Mouse (Mus musculus): ENCODE results near the gene Olfr1183. TPM values are rescaled to one million over a fixed set of nuclear protein-coding genes. Genes with fewer than 3 reads are reported as not detected.
"Not testable (repeated sequence)": the region's sequence is repeated elsewhere in the genome, so short reads cannot be mapped to it uniquely, and the experiment has no call there.

The Olfr1183 gene
- not detected for polyA plus RNA-seq (2021)

DNA sequence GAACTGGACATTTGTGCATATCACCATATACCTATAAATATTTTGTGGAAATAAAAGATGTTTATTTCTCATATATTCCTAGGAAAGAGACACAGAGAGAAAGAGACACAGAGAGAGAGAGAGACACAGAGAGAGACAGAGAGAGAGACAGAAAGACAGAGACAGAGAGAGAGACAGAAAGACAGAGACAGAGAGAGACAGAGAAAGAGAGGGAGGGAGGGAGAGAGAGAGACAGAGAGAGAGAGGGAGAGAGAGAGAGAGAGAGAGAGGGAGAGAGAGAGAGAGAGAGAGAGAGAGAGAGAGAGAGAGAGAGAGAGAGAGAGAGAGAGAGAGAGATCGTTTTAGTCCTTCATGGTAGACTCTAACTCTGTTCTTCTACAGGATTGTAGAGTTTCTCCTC is at the start of gene Olfr1183:
Olfr1183 (plus strand) TSS at position 301 of the 400 bp plus-strand sequence.
- ATAC-seq; in situ Hi-C loops (cut with MboI; ENCODE audit: low pct_unique_long_range_greater_than_20kb); H3K27me3 ChIP-seq; DNase-seq (ENCODE audit: low read depth, low spot score); CTCF ChIA-PET; POLR2A ChIA-PET: not testable (repeated sequence)

DNA sequence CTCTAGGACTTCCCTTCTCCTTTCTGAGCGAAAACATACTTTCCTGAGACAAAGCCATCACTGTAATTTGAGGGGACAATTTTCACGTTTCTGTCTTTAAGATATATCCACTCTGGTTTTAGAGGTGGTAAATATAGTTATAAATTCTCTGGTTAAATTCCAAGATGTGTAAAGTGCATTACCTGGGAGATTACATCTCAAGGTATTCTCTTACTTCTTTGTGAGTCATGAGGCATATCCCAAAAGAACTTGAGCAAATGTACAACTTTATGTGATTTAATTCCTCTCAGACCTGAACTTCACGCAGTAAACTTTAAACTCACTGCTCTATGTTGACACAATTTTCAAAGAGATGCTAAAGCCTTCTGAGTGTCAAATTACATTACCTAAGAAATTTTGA is 48.3 kb upstream of the Olfr1183 start, which contains the start of gene Olfr1179:
Olfr1179 (minus strand) TSS at position 101 of the 400 bp plus-strand sequence.
- in situ Hi-C loops (cut with MboI; ENCODE audit: low pct_unique_long_range_greater_than_20kb): no loop called here
- ChIA-PET POLR2A (no interaction called here), CTCF (interaction anchor here (1.6 kb wide), 2 partner anchors 8 to 10 kb away, joined by 3 read pairs; no protein-coding TSS in a partner anchor)
- ATAC-seq (no peak), DNase-seq (ENCODE audit: low read depth, low spot score) (no peak)
- no peaks in the 10 kb centered on the region for H3K27me3 ChIP-seq
- no peak for TF ChIP-seq CTCF (IDR thresholded peaks at IDR 0.05)

DNA sequence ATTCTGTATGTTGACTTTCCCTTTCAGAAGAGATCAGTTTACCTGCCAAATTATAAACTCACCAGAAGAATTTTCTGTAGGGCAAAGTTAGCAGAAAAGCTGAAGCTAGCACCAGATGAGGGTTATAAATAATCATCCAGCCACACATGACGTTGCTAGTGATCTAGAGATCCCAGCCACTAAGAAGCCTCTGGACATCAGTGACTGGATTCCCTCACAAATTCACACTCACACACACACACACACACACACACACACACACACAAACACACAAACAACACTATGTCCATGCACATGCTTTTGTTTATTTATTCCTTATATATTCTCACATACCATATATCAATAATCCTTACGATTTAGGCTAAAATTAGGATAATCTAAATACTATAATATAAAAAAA is 35.6 kb upstream of the Olfr1183 start, which contains the start of gene Olfr1180:
Olfr1180 (minus strand) TSS at position 101 of the 400 bp plus-strand sequence.
- TF ChIP-seq CTCF (IDR thresholded peaks at IDR 0.05): no peak
- in situ Hi-C loops (cut with MboI; ENCODE audit: low pct_unique_long_range_greater_than_20kb): no loop called here
- DNase-seq (ENCODE audit: low read depth, low spot score) (no peak), ATAC-seq (no peak)
- no peaks in the 10 kb centered on the region for H3K27me3 ChIP-seq
- POLR2A ChIA-PET: no interaction called here
- CTCF ChIA-PET: no interaction called here

DNA sequence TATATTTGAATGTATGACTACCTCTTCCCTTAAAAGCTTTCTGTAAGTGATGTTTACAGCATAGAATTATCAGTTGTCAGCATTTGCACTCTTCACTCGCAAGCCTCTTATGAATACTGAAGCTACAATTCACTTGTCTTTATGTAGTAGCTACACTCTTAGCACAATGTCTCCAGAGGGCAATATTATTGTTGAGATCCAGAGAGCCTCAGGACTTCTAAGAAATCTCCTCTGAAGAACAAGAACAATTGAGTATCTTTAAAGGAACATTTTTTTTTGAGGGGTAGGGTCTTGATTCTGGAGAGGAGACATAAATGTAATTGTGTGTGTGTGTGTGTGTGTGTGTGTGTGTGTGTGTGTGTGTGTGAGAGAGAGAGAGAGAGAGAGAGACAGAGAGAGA is 28.6 kb upstream of the Olfr1183 start, which contains the start of gene Olfr1181:
Olfr1181 (minus strand) TSS at position 101 of the 400 bp plus-strand sequence.
- ChIA-PET CTCF (no interaction called here), POLR2A (no interaction called here)
- ATAC-seq (no peak), DNase-seq (ENCODE audit: low read depth, low spot score) (no peak)
- no peak for TF ChIP-seq CTCF (IDR thresholded peaks at IDR 0.05)
- H3K27me3 ChIP-seq: no peaks in the 10 kb centered on the region
- in situ Hi-C loops (cut with MboI; ENCODE audit: low pct_unique_long_range_greater_than_20kb): no loop called here

DNA sequence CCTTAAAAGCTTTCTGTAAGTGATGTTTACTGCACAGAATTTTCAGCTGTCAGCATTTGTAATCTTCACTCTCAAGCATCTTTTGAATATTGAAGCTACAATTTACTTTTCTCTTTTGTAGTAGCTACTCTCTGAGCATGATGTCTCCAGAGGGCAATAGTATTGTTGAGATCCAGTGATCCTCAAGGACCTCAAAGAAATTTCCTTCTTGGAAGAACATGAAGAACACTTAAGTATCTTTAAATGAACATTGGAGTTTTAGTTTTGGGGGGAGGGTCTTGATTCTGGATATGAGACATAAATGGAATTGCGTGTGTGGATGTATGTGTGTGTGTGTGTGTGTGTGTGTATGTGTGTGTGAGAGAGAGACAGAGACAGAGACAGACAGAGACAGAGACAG is 5.6 kb upstream of the Olfr1183 start, which contains the start of gene Gm13757:
Gm13757 (minus strand) TSS at position 101 of the 400 bp plus-strand sequence.
- no peak for TF ChIP-seq CTCF (IDR thresholded peaks at IDR 0.05)
- no peak for DNase-seq (ENCODE audit: low read depth, low spot score)
- no peak for ATAC-seq
- H3K27me3 ChIP-seq: no peaks in the 10 kb centered on the region
- in situ Hi-C loops (cut with MboI; ENCODE audit: low pct_unique_long_range_greater_than_20kb): no loop called here
- POLR2A ChIA-PET: no interaction called here
- CTCF ChIA-PET: no interaction called here

DNA sequence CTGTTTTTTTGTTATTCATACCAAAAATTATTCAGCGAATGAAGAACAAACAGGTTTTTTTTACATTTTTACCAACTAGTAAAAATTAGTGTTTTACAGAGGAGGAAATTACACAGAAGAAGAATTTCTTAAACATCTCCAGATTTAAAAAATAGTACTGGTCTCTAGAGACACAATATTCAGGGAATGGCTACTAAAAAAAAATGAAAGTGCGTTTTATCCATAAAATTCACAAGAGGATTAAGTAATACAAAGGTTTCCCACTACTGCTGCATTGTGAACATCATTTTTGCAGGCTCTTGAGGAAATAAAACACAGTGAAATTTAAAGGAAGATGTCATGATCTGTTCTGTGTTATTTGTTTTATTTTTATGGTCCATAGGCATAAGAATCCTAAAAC is 28.6 kb downstream of the Olfr1183 start, which contains the start of gene Olfr1184:
Olfr1184 (plus strand) TSS at position 301 of the 400 bp plus-strand sequence.
- DNase-seq (ENCODE audit: low read depth, low spot score) (no peak), ATAC-seq (no peak)
- in situ Hi-C loops (cut with MboI; ENCODE audit: low pct_unique_long_range_greater_than_20kb): no loop called here
- ChIA-PET CTCF (no interaction called here), POLR2A (no interaction called here)
- no peaks in the 10 kb centered on the region for H3K27me3 ChIP-seq
- TF ChIP-seq CTCF (IDR thresholded peaks at IDR 0.05): no peak

DNA sequence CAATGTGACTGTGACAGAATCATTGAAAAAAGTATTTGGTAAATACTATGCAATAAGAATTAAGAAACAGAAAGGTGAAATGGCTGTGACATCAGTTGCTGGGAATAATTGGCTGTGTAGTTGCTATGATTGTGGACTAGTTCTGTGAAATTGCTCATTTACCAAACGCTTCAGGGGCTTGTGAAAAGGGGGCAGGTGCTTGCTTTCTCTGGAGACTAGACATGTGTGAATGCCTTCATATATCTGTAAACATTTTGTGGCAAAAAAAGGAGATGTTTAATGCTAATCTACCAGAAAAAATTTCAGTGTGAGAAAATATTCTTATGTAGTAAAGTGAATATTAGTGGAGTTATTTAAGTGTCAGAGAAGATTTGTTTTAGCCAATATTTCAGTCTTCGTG is 38.4 kb downstream of the Olfr1183 start, which contains the start of gene Olfr1185-ps1:
Olfr1185-ps1 (plus strand) TSS at position 301 of the 400 bp plus-strand sequence.
- ATAC-seq: no peak
- in situ Hi-C loops (cut with MboI; ENCODE audit: low pct_unique_long_range_greater_than_20kb): no loop called here
- ChIA-PET POLR2A (no interaction called here), CTCF (interaction anchor here (1.4 kb wide), 1 partner anchor 20 kb away, joined by 3 read pairs; no protein-coding TSS in a partner anchor)
- no peaks in the 10 kb centered on the region for H3K27me3 ChIP-seq
- no peak for DNase-seq (ENCODE audit: low read depth, low spot score)
- TF ChIP-seq CTCF (IDR thresholded peaks at IDR 0.05): no peak

DNA sequence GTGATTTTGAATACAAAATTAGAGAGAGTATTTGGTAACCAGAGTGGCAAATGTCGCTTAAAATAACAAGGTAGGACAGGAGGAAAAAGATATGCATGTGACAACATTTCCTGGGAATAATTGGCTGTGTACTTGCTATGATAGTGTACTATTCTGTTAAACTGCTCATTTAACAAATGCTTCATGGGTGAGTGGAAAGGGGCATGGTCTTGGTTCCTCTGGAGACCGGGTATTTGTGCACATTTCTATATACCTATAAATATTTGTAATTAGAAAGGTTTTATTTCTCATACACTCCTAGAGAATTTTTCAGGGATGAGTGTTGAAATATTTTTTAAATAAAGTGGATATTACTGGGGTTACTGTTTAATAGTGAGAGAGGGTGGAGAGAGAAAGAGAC is 63.6 kb downstream of the Olfr1183 start, which contains the start of gene Olfr1186:
Olfr1186 (plus strand) TSS at position 301 of the 400 bp plus-strand sequence.
- ChIA-PET CTCF (no interaction called here), POLR2A (no interaction called here)
- ATAC-seq (no peak), DNase-seq (ENCODE audit: low read depth, low spot score) (no peak)
- in situ Hi-C loops (cut with MboI; ENCODE audit: low pct_unique_long_range_greater_than_20kb): no loop called here
- H3K27me3 ChIP-seq: no peaks in the 10 kb centered on the region
- no peak for TF ChIP-seq CTCF (IDR thresholded peaks at IDR 0.05)

Other genes with a start within 250 kb of the Olfr1183 start
- gene Olfr1170, start 226.5 kb upstream of the Olfr1183 start, polyA plus RNA-seq (2021): not detected
- 0.03 TPM for gene Olfr1173, start 175.0 kb upstream of the Olfr1183 start, polyA plus RNA-seq (2021)
- not detected for gene Olfr1174-ps, start 139.7 kb upstream of the Olfr1183 start, polyA plus RNA-seq (2021)
- gene Olfr1175-ps, start 127.7 kb upstream of the Olfr1183 start, polyA plus RNA-seq (2021): not detected
- not detected for gene Olfr1176, start 118.1 kb upstream of the Olfr1183 start, polyA plus RNA-seq (2021)
- gene Olfr1177-ps, start 108.4 kb upstream of the Olfr1183 start, polyA plus RNA-seq (2021): not detected
- gene Olfr1178, start 67.8 kb upstream of the Olfr1183 start, polyA plus RNA-seq (2021): not detected
- gene Olfr1179, start 48.4 kb upstream of the Olfr1183 start, polyA plus RNA-seq (2021): not detected
- gene Olfr1180, start 35.7 kb upstream of the Olfr1183 start, polyA plus RNA-seq (2021): not detected
- gene Olfr1181, start 28.7 kb upstream of the Olfr1183 start, polyA plus RNA-seq (2021): not detected
- gene Gm13757, start 5.7 kb upstream of the Olfr1183 start, polyA plus RNA-seq (2021): not detected
- not detected for gene Olfr1184, start 28.7 kb downstream of the Olfr1183 start, polyA plus RNA-seq (2021)
- not detected for gene Olfr1185-ps1, start 38.5 kb downstream of the Olfr1183 start, polyA plus RNA-seq (2021)
- gene Olfr1186, start 63.7 kb downstream of the Olfr1183 start, polyA plus RNA-seq (2021): not detected
- gene Olfr1188, start 102.1 kb downstream of the Olfr1183 start, polyA plus RNA-seq (2021): not detected
- not detected for gene Olfr1189, start 131.6 kb downstream of the Olfr1183 start, polyA plus RNA-seq (2021)
- not detected for gene Olfr1191-ps1, start 185.7 kb downstream of the Olfr1183 start, polyA plus RNA-seq (2021)
- gene Olfr1192-ps1, start 193.6 kb downstream of the Olfr1183 start, polyA plus RNA-seq (2021): not detected
- gene Olfr1193, start 220.8 kb downstream of the Olfr1183 start, polyA plus RNA-seq (2021): not detected
- not detected for gene Olfr1195, start 234.3 kb downstream of the Olfr1183 start, polyA plus RNA-seq (2021)
- not detected for gene Olfr1196, start 249.7 kb downstream of the Olfr1183 start, polyA plus RNA-seq (2021)

All from Patski (cell line).